Mouse (Mus musculus) urinary bladder, postnatal 36 days (tissue): ENCODE measurements around the gene Crygs.
A peak's percentile ranks its signal among the peaks of the same experiment; 100 is the strongest.
"Not testable (repeated sequence)": the region's sequence is repeated elsewhere in the genome, so short reads cannot be mapped to it uniquely, and the experiment has no call there.

Source experiments
- DNase-seq, 2 experiments: peaks; one replicate each; pipeline ENCODE4 v3.0.0; 2022; ENCODE audit warnings: low spot score in 2 of 2, mixed read lengths in 1 of 2

The Crygs gene

GRCm38 (mm10) chr16:22789908-22790367 lies 21.4 kb downstream of the Crygs start:
- no peak for DNase-seq

GRCm38 (mm10) chr16:22782686-22783085 lies 28.7 kb downstream of the Crygs start:
- no peak for DNase-seq

GRCm38 (mm10) chr16:22779228-22779835 lies 32.0 kb downstream of the Crygs start:
- DNase-seq = no peak

GRCm38 (mm10) chr16:22778296-22778695 lies 33.1 kb downstream of the Crygs start:
- not testable (repeated sequence) for DNase-seq

- DNase-seq = no peak
Observed at GRCm38 (mm10) chr16:22775471-22775985, 35.8 kb downstream of the Crygs start.

- DNase-seq = no peak
Observed at GRCm38 (mm10) chr16:22768661-22769060, 42.7 kb downstream of the Crygs start.

GRCm38 (mm10) chr16:22767405-22767804 lies 44.0 kb downstream of the Crygs start:
- no peak for DNase-seq

- peak in 1 of 2 experiments; percentile 8 for DNase-seq
Observed at GRCm38 (mm10) chr16:22766738-22767211, 44.6 kb downstream of the Crygs start.

GRCm38 (mm10) chr16:22765531-22765930 lies 45.8 kb downstream of the Crygs start:
- DNase-seq = no peak
